ENCODE assay signal across 13 mouse cellular contexts in the genomic region with DNA sequence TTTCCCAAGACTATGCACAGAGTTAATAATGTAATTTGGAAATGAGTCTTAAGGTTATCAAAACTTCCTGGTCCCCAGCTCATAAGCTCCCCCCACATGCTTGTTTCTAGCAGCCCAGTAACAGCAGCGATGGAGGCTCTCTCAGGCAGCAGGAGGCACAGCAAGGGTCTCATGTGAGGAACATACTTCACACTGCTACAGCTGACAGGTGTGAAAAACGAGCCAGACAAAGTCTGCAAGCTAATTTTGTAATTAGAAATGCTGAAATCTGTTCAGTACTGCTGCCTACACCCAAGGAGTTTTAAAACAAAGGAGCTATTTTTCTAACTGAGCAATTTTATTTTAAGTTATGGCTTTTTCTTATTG. TPM values are rescaled to one million over a fixed set of nuclear protein-coding genes. Genes with fewer than 3 reads are reported as not detected.
DNase-seq lines count a peak whose midpoint lies in the region; ATAC-seq lines count a peak whose summit lies in the region.
"Had no signal": no experiment of that assay in that cellular context is flagged by ENCODE, and none has a peak within 500 bp of the region (broad histone marks: within the 10 kb centered on the region; RNA-seq: fewer than 3 reads in every experiment).

No protein-coding gene starts in this region.

- 32% methylated on average over 2 of the region's 2 CpGs for WGBS in forebrain, embryonic 15.5 days
- 75% methylated on average over 2 of the region's 2 CpGs for WGBS in forebrain, embryonic 10.5 days

- no peak for DNase-seq in forebrain, embryonic 10.5 days (ENCODE audit: extremely low spot score, low spot score)
- peak; percentile 15 for DNase-seq in left cerebral cortex, adult 11 months (ENCODE audit: low spot score)
- DNase-seq in left cerebral cortex, adult 18-20 months (ENCODE audit: low spot score in 2 of 2) = no peak
- DNase-seq in induced T-regulatory cell, adult 2 months (ENCODE audit: low read depth) = peak; percentile 40
- DNase-seq in thymus, postnatal 10 days (ENCODE audit: low spot score in 2 of 2) = peak; percentile 46 to 52
- no peak for DNase-seq in B cell, adult 2 months
- DNase-seq in adrenal gland, postnatal 14 days = no peak
- DNase-seq: cerebellum, adult 18-20 months; embryo, embryonic 11 days; heart, adult 18-20 months; kidney, adult 11 months had no signal

- no peaks in the 10 kb centered on the region for H3K9me3 ChIP-seq in forebrain, embryonic 15.5 days
- H3K9me3 ChIP-seq in forebrain, embryonic 10.5 days = no peaks in the 10 kb centered on the region

- H3K4me1 ChIP-seq in forebrain, embryonic 15.5 days = peaks cover 28% of the 10 kb centered on the region
- peaks cover 23% of the 10 kb centered on the region for H3K4me1 ChIP-seq in forebrain, embryonic 10.5 days

- H3K27ac ChIP-seq in forebrain, embryonic 15.5 days (replicated peaks) = peak overlapping the region; percentile 66; the same call in 1 of the 2 replicates
- H3K27ac ChIP-seq in forebrain, embryonic 10.5 days = no peak overlapping the region
- H3K27ac ChIP-seq: liver, embryonic 14.5 days had no signal

- peak; percentile 59 for ATAC-seq in forebrain, embryonic 15.5 days (replicated peaks)

- no peaks in the 10 kb centered on the region for H3K36me3 ChIP-seq in forebrain, embryonic 15.5 days
- no peaks in the 10 kb centered on the region for H3K36me3 ChIP-seq in forebrain, embryonic 10.5 days (replicated peaks)

- no peak overlapping the region for H3K9ac ChIP-seq in forebrain, embryonic 15.5 days (replicated peaks)
- H3K9ac ChIP-seq: liver, embryonic 14.5 days had no signal

- H3K4me2 ChIP-seq in forebrain, embryonic 15.5 days (replicated peaks) = no peak overlapping the region

- H3K4me3 ChIP-seq in forebrain, embryonic 15.5 days = no peak overlapping the region
- H3K4me3 ChIP-seq in forebrain, embryonic 10.5 days = no peak overlapping the region

- H3K27me3 ChIP-seq in forebrain, embryonic 15.5 days = no peaks in the 10 kb centered on the region
- H3K27me3 ChIP-seq in forebrain, embryonic 10.5 days (ENCODE audit: poor library complexity, severe bottlenecking) = no peaks in the 10 kb centered on the region

RNA-seq across cellular contexts. Expression of a gene that starts 40.3 kb away (rescaled TPM):
- 5.6 and 5.9 TPM in 2 replicates for polyA plus RNA-seq in forebrain, embryonic 15.5 days (2015; fragmentation: Nextera tagmentation; extraction: Ambion mirVana)
- polyA plus RNA-seq in forebrain, embryonic 10.5 days (2016; fragmentation: Nextera tagmentation; extraction: Ambion mirVana) = 9.2 and 10.3 TPM in 2 replicates
- total RNA-seq in left cerebral cortex, adult 18-20 months (2021) = 1 to 10 TPM; 5.7 to 6.6 TPM
- total RNA-seq in adrenal gland, postnatal 14 days (2021) = 12.5 and 13.4 TPM in 2 replicates

Comparison
In these comparisons a context has a peak if more than half of its experiments do, and no peak if none do; other contexts are left out.
1. DNase-seq: peak in left cerebral cortex, adult 11 months (single experiment), induced T-regulatory cell, adult 2 months (single experiment) and thymus, postnatal 10 days (2 of 2); none in forebrain, embryonic 10.5 days (single experiment), left cerebral cortex, adult 18-20 months (0 of 2), B cell, adult 2 months (0 of 2) and adrenal gland, postnatal 14 days (single experiment).